In the genomic region with DNA sequence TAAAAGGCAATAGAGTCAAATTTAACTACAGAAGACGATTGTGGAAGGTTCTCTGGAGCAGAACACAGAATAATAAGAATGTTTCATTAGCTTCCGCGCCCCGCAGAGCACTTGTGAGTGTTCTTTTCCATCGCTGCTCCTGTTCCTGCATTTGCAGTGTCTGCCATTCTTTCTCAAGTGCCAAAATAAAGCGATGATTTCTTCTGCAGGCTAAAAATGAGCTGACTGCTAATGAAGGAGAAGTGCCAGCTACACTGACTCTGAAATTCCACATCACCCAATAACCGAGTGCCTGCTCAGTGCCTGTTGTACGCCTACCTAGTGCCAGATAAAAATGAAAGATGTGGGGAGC, we compare ENCODE assay signal across 10 mouse cellular contexts.
DNase-seq lines count a peak whose midpoint lies in the region; ATAC-seq and TF ChIP-seq lines count a peak whose summit lies in the region.
"Had no signal": no experiment of that assay in that cellular context is flagged by ENCODE, and none has a peak within 500 bp of the region (broad histone marks: within the 10 kb centered on the region; RNA-seq: fewer than 3 reads in every experiment).

No protein-coding gene starts in this region.

- H3K9ac ChIP-seq in forebrain, embryonic 14.5 days (ENCODE audit: low read length), result no peak overlapping the region
- no peak overlapping the region for H3K9ac ChIP-seq in forebrain, embryonic 13.5 days
- H3K9ac ChIP-seq in lung, postnatal 0 days (replicated peaks; ENCODE audit: low read depth), result no peak overlapping the region
- H3K9ac ChIP-seq in midbrain, postnatal 0 days (replicated peaks; ENCODE audit: low read length, poor library complexity, severe bottlenecking), result 0 out of 2 replicates have a peak overlapping the region, but pooled peaks have one; percentile 19
- no peak overlapping the region for H3K9ac ChIP-seq in liver, embryonic 11.5 days (ENCODE audit: low read depth, low read length)
- H3K9ac ChIP-seq: liver, embryonic 13.5 days had no signal

- no peaks in the 10 kb centered on the region for H3K36me3 ChIP-seq in forebrain, embryonic 14.5 days (ENCODE audit: control insufficient read depth, insufficient read depth, low read length)
- no peaks in the 10 kb centered on the region for H3K36me3 ChIP-seq in forebrain, embryonic 13.5 days (ENCODE audit: poor library complexity, severe bottlenecking)
- H3K36me3 ChIP-seq in lung, postnatal 0 days (ENCODE audit: insufficient read depth, low read length), result no peaks in the 10 kb centered on the region
- no peaks in the 10 kb centered on the region for H3K36me3 ChIP-seq in midbrain, postnatal 0 days (ENCODE audit: insufficient read depth, low read length)
- H3K36me3 ChIP-seq in liver, embryonic 11.5 days (ENCODE audit: control insufficient read depth, insufficient read depth, low read length), result no peaks in the 10 kb centered on the region
- H3K36me3 ChIP-seq: liver, embryonic 13.5 days had no signal

- DNase-seq in forebrain, embryonic 14.5 days (ENCODE audit: low spot score), result peak; percentile 45
- DNase-seq in lung, postnatal 0 days (ENCODE audit: low spot score), result peak; percentile 8
- DNase-seq in lung, adult 18-20 months, result no peak
- peak; percentile 20 to 25 for DNase-seq in kidney, postnatal 36 days
- peak; percentile 47 for DNase-seq in midbrain, postnatal 0 days (ENCODE audit: low spot score)
- no peak for DNase-seq in liver, embryonic 11.5 days (ENCODE audit: low spot score)
- DNase-seq in adrenal gland, adult 18-20 months (ENCODE audit: low spot score in 2 of 2), result no peak
- DNase-seq: cerebellum, adult 9-11 months; liver, embryonic 13.5 days had no signal

- TF ChIP-seq CTCF in lung, postnatal 0 days (IDR thresholded peaks at IDR 0.05), result no peak
- no peak for TF ChIP-seq CTCF in midbrain, postnatal 0 days (IDR thresholded peaks at IDR 0.05)

- no peak for ATAC-seq in forebrain, embryonic 14.5 days
- no peak for ATAC-seq in forebrain, embryonic 13.5 days
- ATAC-seq in lung, postnatal 0 days, result no peak
- ATAC-seq in midbrain, postnatal 0 days (ENCODE audit: low FRiP score), result no peak
- no peak for ATAC-seq in liver, embryonic 11.5 days (replicated peaks; ENCODE audit: low FRiP score)

- 36% methylated on average over 8 of the region's 8 CpGs for WGBS in forebrain, embryonic 14.5 days
- 39% methylated on average over 8 of the region's 8 CpGs for WGBS in forebrain, embryonic 13.5 days
- 42% methylated on average over 8 of the region's 8 CpGs for WGBS in lung, postnatal 0 days
- whole genome bisulfite sequencing in midbrain, postnatal 0 days, result 39% methylated on average over 8 of the region's 8 CpGs
- WGBS in liver, embryonic 11.5 days, result 73% methylated on average over 8 of the region's 8 CpGs

- H3K9me3 ChIP-seq in forebrain, embryonic 14.5 days (replicated peaks; ENCODE audit: control insufficient read depth, low read length), result no peaks in the 10 kb centered on the region
- H3K9me3 ChIP-seq in forebrain, embryonic 13.5 days (replicated peaks), result no peaks in the 10 kb centered on the region
- no peaks in the 10 kb centered on the region for H3K9me3 ChIP-seq in lung, postnatal 0 days (ENCODE audit: low read length)
- no peaks in the 10 kb centered on the region for H3K9me3 ChIP-seq in midbrain, postnatal 0 days (ENCODE audit: low read length)
- no peaks in the 10 kb centered on the region for H3K9me3 ChIP-seq in liver, embryonic 11.5 days (ENCODE audit: control insufficient read depth, low read length)
- H3K9me3 ChIP-seq: liver, embryonic 13.5 days had no signal

- no peak overlapping the region for H3K27ac ChIP-seq in forebrain, embryonic 14.5 days (ENCODE audit: low read depth, low read length)
- H3K27ac ChIP-seq in forebrain, embryonic 13.5 days, result no peak overlapping the region
- H3K27ac ChIP-seq in lung, postnatal 0 days (ENCODE audit: low read length), result no peak overlapping the region
- peak overlapping the region; percentile 19; the same call in 1 of the 2 replicates for H3K27ac ChIP-seq in midbrain, postnatal 0 days (ENCODE audit: low read depth, low read length)
- H3K27ac ChIP-seq in liver, embryonic 11.5 days (ENCODE audit: low read depth, low read length), result no peak overlapping the region
- H3K27ac ChIP-seq: liver, embryonic 13.5 days had no signal

- TF ChIP-seq EP300 in lung, postnatal 0 days (IDR thresholded peaks at IDR 0.05), result no peak

- H3K4me2 ChIP-seq in forebrain, embryonic 14.5 days (ENCODE audit: low read length), result 0 out of 2 replicates have a peak overlapping the region, but pooled peaks have one; percentile 16
- H3K4me2 ChIP-seq in forebrain, embryonic 13.5 days, result no peak overlapping the region
- no peak overlapping the region for H3K4me2 ChIP-seq in lung, postnatal 0 days (replicated peaks; ENCODE audit: low read depth, low read length)
- peak overlapping the region; percentile 10; the same call in 1 of the 2 replicates for H3K4me2 ChIP-seq in midbrain, postnatal 0 days (ENCODE audit: low read depth, low read length, poor library complexity, severe bottlenecking)
- H3K4me2 ChIP-seq in liver, embryonic 11.5 days, result no peak overlapping the region
- H3K4me2 ChIP-seq: liver, embryonic 13.5 days had no signal

- H3K27me3 ChIP-seq in forebrain, embryonic 14.5 days (replicated peaks; ENCODE audit: control insufficient read depth, insufficient read depth, low read length), result no peaks in the 10 kb centered on the region
- peaks cover 2% of the 10 kb centered on the region; the same call in 1 of the 2 replicates for H3K27me3 ChIP-seq in forebrain, embryonic 13.5 days
- no peaks in the 10 kb centered on the region for H3K27me3 ChIP-seq in lung, postnatal 0 days (replicated peaks; ENCODE audit: insufficient read depth, low read length)
- H3K27me3 ChIP-seq in midbrain, postnatal 0 days (ENCODE audit: insufficient read depth, low read length), result no peaks in the 10 kb centered on the region
- H3K27me3 ChIP-seq in liver, embryonic 11.5 days (replicated peaks; ENCODE audit: control insufficient read depth, insufficient read depth, low read length), result no peaks in the 10 kb centered on the region
- H3K27me3 ChIP-seq: liver, embryonic 13.5 days had no signal

- no peaks in the 10 kb centered on the region for H3K4me1 ChIP-seq in forebrain, embryonic 14.5 days (ENCODE audit: control insufficient read depth, insufficient read depth, low read length)
- H3K4me1 ChIP-seq in forebrain, embryonic 13.5 days, result peaks cover 8% of the 10 kb centered on the region; the same call in 1 of the 2 replicates
- no peaks in the 10 kb centered on the region for H3K4me1 ChIP-seq in lung, postnatal 0 days (ENCODE audit: insufficient read depth, low read depth, low read length)
- H3K4me1 ChIP-seq in midbrain, postnatal 0 days (ENCODE audit: insufficient read depth, low read length), result no peaks in the 10 kb centered on the region
- H3K4me1 ChIP-seq in liver, embryonic 11.5 days (replicated peaks; ENCODE audit: control insufficient read depth, insufficient read depth, low read length), result no peaks in the 10 kb centered on the region
- H3K4me1 ChIP-seq: liver, embryonic 13.5 days had no signal

- H3K4me3 ChIP-seq in forebrain, embryonic 14.5 days (ENCODE audit: low read depth, low read length), result no peak overlapping the region
- H3K4me3 ChIP-seq in forebrain, embryonic 13.5 days, result no peak overlapping the region
- H3K4me3 ChIP-seq in lung, postnatal 0 days (ENCODE audit: low read depth, low read length), result no peak overlapping the region
- no peak overlapping the region for H3K4me3 ChIP-seq in midbrain, postnatal 0 days (ENCODE audit: low read depth, low read length)
- H3K4me3 ChIP-seq in liver, embryonic 11.5 days (ENCODE audit: low read depth, low read length), result no peak overlapping the region
- H3K4me3 ChIP-seq: liver, embryonic 13.5 days had no signal

Comparison
In these comparisons a context has a peak if more than half of its experiments do, and no peak if none do; other contexts are left out.
1. DNase-seq: peak in forebrain, embryonic 14.5 days (single experiment), lung, postnatal 0 days (single experiment), kidney, postnatal 36 days (2 of 2) and midbrain, postnatal 0 days (single experiment); none in lung, adult 18-20 months (0 of 2), liver, embryonic 11.5 days (single experiment) and adrenal gland, adult 18-20 months (0 of 2).
2. H3K4me2 ChIP-seq: peak in forebrain, embryonic 14.5 days (single experiment) and midbrain, postnatal 0 days (single experiment); none in forebrain, embryonic 13.5 days (single experiment), lung, postnatal 0 days (single experiment) and liver, embryonic 11.5 days (single experiment).